In genomic region chr2:37815676-37816075, GRCm38 (mm10) we compare ENCODE assay signal across 8 mouse cellular contexts. TPM values are rescaled to one million over a fixed set of nuclear protein-coding genes. Genes with fewer than 3 reads are reported as not detected.
A peak's percentile ranks its signal among the peaks of the same experiment; 100 is the strongest.
DNase-seq lines count a peak whose midpoint lies in the region; TF ChIP-seq lines count a peak whose summit lies in the region.
"Had no signal": no experiment of that assay in that cellular context is flagged by ENCODE, and none has a peak within 500 bp of the region (broad histone marks: within the 10 kb centered on the region; RNA-seq: fewer than 3 reads in every experiment).

No protein-coding gene starts in this region.

- in situ Hi-C loops in ES-E14 (cut with MboI; ENCODE audit: low sequenced_read_pairs in 2 of 2, unreplicated experiment in 2 of 2), result no loop called here

- no peaks in the 10 kb centered on the region for H3K4me1 ChIP-seq in ES-E14 (ENCODE audit: control insufficient read depth in 2 of 2, insufficient read depth in 2 of 2, low read length in 2 of 2, poor library complexity in 1 of 2)

- no peaks in the 10 kb centered on the region; the same call in 1 of the 2 replicates for H3K9me3 ChIP-seq in ES-E14 (ENCODE audit: control insufficient read depth, insufficient read depth, low read depth, low read length)
- H3K9me3 ChIP-seq: megakaryocyte, embryonic 14.5 days had no signal

- H3K27ac ChIP-seq in ES-E14 (ENCODE audit: insufficient read depth, low read depth, low read length, poor library complexity, severe bottlenecking), result no peak overlapping the region

- peak; percentile 52 for DNase-seq in ES-E14 (ENCODE audit: low read depth, low spot score)
- DNase-seq in adrenal gland, adult 8-10 months, result peak; percentile 39
- DNase-seq in embryo, embryonic 9.5 days (ENCODE audit: extremely low spot score), result peak; percentile 86
- peak; percentile 85 for DNase-seq in heart, postnatal 4 days
- peak; percentile 49 for DNase-seq in layer of hippocampus, adult 9-11 months
- DNase-seq in lung, postnatal 25 days (ENCODE audit: low spot score), result peak; percentile 73
- peak; percentile 81 to 91 for DNase-seq in right cerebral cortex, postnatal 10 days (ENCODE audit: low spot score in 2 of 2)

- H3K4me3 ChIP-seq in ES-E14 (ENCODE audit: insufficient read depth in 1 of 2, low read depth in 1 of 2, low read length in 2 of 2, poor library complexity in 1 of 2, severe bottlenecking in 1 of 2), result no peak overlapping the region
- H3K4me3 ChIP-seq: megakaryocyte, embryonic 14.5 days had no signal

- no peak overlapping the region for H3K9ac ChIP-seq in ES-E14 (ENCODE audit: insufficient read depth, low read depth, low read length, poor library complexity, severe bottlenecking)

- no peaks in the 10 kb centered on the region for H3K36me3 ChIP-seq in ES-E14 (ENCODE audit: control insufficient read depth, insufficient read depth, low read length, poor library complexity, severe bottlenecking)

TF ChIP-seq in ES-E14, 5 proteins besides CTCF, POLR2A, EP300 and RAD21:
- no peak for TF ChIP-seq CHD2 (IDR thresholded peaks at IDR 0.05; ENCODE audit: low read depth, low read length)
- TF ChIP-seq ZC3H11A (IDR thresholded peaks at IDR 0.05; ENCODE audit: borderline replicate concordance, low read depth, low read length), result peak; percentile 73; the same call in 1 of the 2 replicates
- TF ChIP-seq MAFK (IDR thresholded peaks at IDR 0.05; ENCODE audit: insufficient read depth, low read depth, low read length), result no peak

RNA-seq across cellular contexts. Expression of gene Crb2, which starts 39.6 kb away (rescaled TPM):
- 1.3 and 1.7 TPM in 2 replicates for total RNA-seq in ES-E14 (2012; rRNA removed)
- 1 to 10 TPM in 1 of 4 experiments, under 1 TPM in 3; 0.20 to 1.1 (median 0.57) TPM for total RNA-seq in adrenal gland, adult 8-10 months (2022)
- total RNA-seq in heart, postnatal 4 days (2021), result 1 to 10 TPM; 1.5 to 2.0 TPM
